12 mouse cellular contexts compared by ENCODE assay signal in the genomic region with DNA sequence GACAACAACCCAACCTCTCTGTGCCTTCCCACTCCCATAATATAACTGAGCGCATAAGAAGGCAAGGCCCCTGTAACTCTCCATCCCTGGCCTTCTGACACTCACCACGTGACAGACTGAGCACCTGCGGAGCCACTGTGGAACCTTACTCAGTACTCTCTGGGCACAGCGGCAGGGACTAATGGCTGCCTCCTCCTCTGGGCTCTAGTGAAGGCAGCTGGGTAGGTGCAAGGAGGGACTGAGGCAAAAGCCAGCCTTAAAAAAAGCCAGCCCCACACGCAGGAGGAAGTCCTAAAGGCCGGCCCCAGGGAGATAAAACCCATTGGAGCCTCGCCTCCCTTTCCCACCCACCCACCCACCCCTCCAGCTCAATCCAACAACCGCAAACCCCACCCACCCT. TPM values are rescaled to one million over a fixed set of nuclear protein-coding genes. Genes with fewer than 3 reads are reported as not detected.
DNase-seq lines count a peak whose midpoint lies in the region; ATAC-seq and TF ChIP-seq lines count a peak whose summit lies in the region.
"Had no signal": no experiment of that assay in that cellular context is flagged by ENCODE, and none has a peak within 500 bp of the region (broad histone marks: within the 10 kb centered on the region; RNA-seq: fewer than 3 reads in every experiment).

No protein-coding gene starts in this region.

- no peak overlapping the region for H3K4me3 ChIP-seq in intestine, embryonic 15.5 days (replicated peaks)
- H3K4me3 ChIP-seq in intestine, postnatal 0 days (ENCODE audit: low read depth, low read length) = no peak overlapping the region
- peak overlapping the region; percentile 61; the same call in 1 of the 2 replicates for H3K4me3 ChIP-seq in G1E (ENCODE audit: low read depth, low read length)
- H3K4me3 ChIP-seq in forebrain, embryonic 10.5 days = peak overlapping the region; percentile 19; the same call in 1 of the 2 replicates
- H3K4me3 ChIP-seq in liver, embryonic 15.5 days (replicated peaks) = peak overlapping the region; percentile 37
- H3K4me3 ChIP-seq: heart, embryonic 15.5 days; lung, embryonic 15.5 days had no signal

- H3K27ac ChIP-seq in intestine, embryonic 15.5 days = no peak overlapping the region
- H3K27ac ChIP-seq in intestine, postnatal 0 days (ENCODE audit: low read depth, low read length) = no peak overlapping the region
- H3K27ac ChIP-seq in forebrain, embryonic 10.5 days = peak overlapping the region; percentile 71
- peak overlapping the region; percentile 90 for H3K27ac ChIP-seq in liver, embryonic 15.5 days (replicated peaks)
- H3K27ac ChIP-seq: lung, embryonic 15.5 days had no signal

- peak; percentile 50 for DNase-seq in G1E (ENCODE audit: low spot score)
- DNase-seq in forebrain, embryonic 10.5 days (ENCODE audit: extremely low spot score, low spot score) = no peak
- no peak for DNase-seq in frontal cortex, postnatal 14 days (ENCODE audit: low spot score in 2 of 2)
- DNase-seq in cerebellum, postnatal 36 days = no peak
- DNase-seq: kidney, adult 11 months had no signal

- no peaks in the 10 kb centered on the region for H3K27me3 ChIP-seq in intestine, embryonic 15.5 days (replicated peaks)
- H3K27me3 ChIP-seq in intestine, postnatal 0 days (replicated peaks; ENCODE audit: control insufficient read depth, insufficient read depth, low read length) = no peaks in the 10 kb centered on the region
- H3K27me3 ChIP-seq in G1E (ENCODE audit: insufficient read depth, low read length) = peaks cover 5% of the 10 kb centered on the region
- no peaks in the 10 kb centered on the region for H3K27me3 ChIP-seq in forebrain, embryonic 10.5 days (ENCODE audit: poor library complexity, severe bottlenecking)
- H3K27me3 ChIP-seq in liver, embryonic 15.5 days = no peaks in the 10 kb centered on the region
- H3K27me3 ChIP-seq: CH12.LX; heart, embryonic 15.5 days; lung, embryonic 15.5 days had no signal

- no peaks in the 10 kb centered on the region for H3K36me3 ChIP-seq in intestine, embryonic 15.5 days
- 0 out of 2 replicates have a peak, but pooled peaks cover 3% of the 10 kb centered on the region for H3K36me3 ChIP-seq in intestine, postnatal 0 days (ENCODE audit: control insufficient read depth, insufficient read depth)
- peaks cover 2% of the 10 kb centered on the region for H3K36me3 ChIP-seq in G1E (replicated peaks)
- peaks cover 69% of the 10 kb centered on the region for H3K36me3 ChIP-seq in forebrain, embryonic 10.5 days (replicated peaks)
- no peaks in the 10 kb centered on the region for H3K36me3 ChIP-seq in liver, embryonic 15.5 days (replicated peaks)
- H3K36me3 ChIP-seq: heart, embryonic 15.5 days had no signal

- 38% methylated on average over 8 of the region's 8 CpGs for WGBS in intestine, embryonic 15.5 days
- WGBS in intestine, postnatal 0 days = 43% methylated on average over 8 of the region's 8 CpGs
- 21% methylated on average over 8 of the region's 8 CpGs for WGBS in forebrain, embryonic 10.5 days
- WGBS in liver, embryonic 15.5 days (ENCODE audit: insufficient replicate concordance) = 16% methylated on average over 8 of the region's 8 CpGs

- no peak for TF ChIP-seq CTCF in intestine, postnatal 0 days (IDR thresholded peaks at IDR 0.05; ENCODE audit: low read depth)
- no peak for TF ChIP-seq CTCF in G1E (IDR thresholded peaks at IDR 0.05; ENCODE audit: low read depth, low read length)

- peaks cover 39% of the 10 kb centered on the region for H3K4me1 ChIP-seq in intestine, embryonic 15.5 days (replicated peaks)
- peaks cover 8% of the 10 kb centered on the region; the same call in 1 of the 2 replicates for H3K4me1 ChIP-seq in intestine, postnatal 0 days (replicated peaks; ENCODE audit: control insufficient read depth, insufficient read depth, low read length)
- H3K4me1 ChIP-seq in G1E (ENCODE audit: insufficient read depth, low read depth, low read length) = peaks cover 50% of the 10 kb centered on the region
- peaks cover 69% of the 10 kb centered on the region for H3K4me1 ChIP-seq in forebrain, embryonic 10.5 days
- H3K4me1 ChIP-seq in liver, embryonic 15.5 days (replicated peaks) = peaks cover 69% of the 10 kb centered on the region

- no peaks in the 10 kb centered on the region for H3K9me3 ChIP-seq in intestine, embryonic 15.5 days
- no peaks in the 10 kb centered on the region for H3K9me3 ChIP-seq in intestine, postnatal 0 days (ENCODE audit: control insufficient read depth)
- H3K9me3 ChIP-seq in G1E (replicated peaks) = no peaks in the 10 kb centered on the region
- no peaks in the 10 kb centered on the region for H3K9me3 ChIP-seq in forebrain, embryonic 10.5 days
- no peaks in the 10 kb centered on the region for H3K9me3 ChIP-seq in liver, embryonic 15.5 days (replicated peaks)
- H3K9me3 ChIP-seq: heart, embryonic 15.5 days; lung, embryonic 15.5 days had no signal

- peak; percentile 30; the same call in 1 of the 2 replicates for ATAC-seq in intestine, embryonic 15.5 days
- no peak for ATAC-seq in intestine, postnatal 0 days
- ATAC-seq in G1E (ENCODE audit: extremely low read depth, insufficient number of reproducible peaks, low FRiP score, poor library complexity, severe bottlenecking) = peak; percentile 38; the same call in 1 of the 2 replicates
- ATAC-seq in liver, embryonic 15.5 days (ENCODE audit: insufficient read depth) = peak; percentile 32
- ATAC-seq in monocyte, adult 5-6 weeks (replicated peaks; ENCODE audit: insufficient number of reproducible peaks, low FRiP score, low TSS enrichment, poor library complexity, severe bottlenecking) = no peak

- H3K9ac ChIP-seq in intestine, embryonic 15.5 days = no peak overlapping the region
- H3K9ac ChIP-seq in intestine, postnatal 0 days (ENCODE audit: low read depth, low read length) = no peak overlapping the region
- peak overlapping the region; percentile 6; the same call in 1 of the 2 replicates for H3K9ac ChIP-seq in liver, embryonic 15.5 days
- H3K9ac ChIP-seq: heart, embryonic 15.5 days had no signal

- no peak overlapping the region for H3K4me2 ChIP-seq in intestine, embryonic 15.5 days (replicated peaks)
- H3K4me2 ChIP-seq in intestine, postnatal 0 days (replicated peaks; ENCODE audit: low read depth) = no peak overlapping the region
- H3K4me2 ChIP-seq in liver, embryonic 15.5 days = peak overlapping the region; percentile 69
- H3K4me2 ChIP-seq: heart, embryonic 15.5 days; lung, embryonic 15.5 days had no signal

RNA-seq across cellular contexts. Expression of gene Tnrc18, which starts 17.3 kb away (rescaled TPM):
- 19.5 and 21.6 TPM in 2 replicates for polyA plus RNA-seq in intestine, embryonic 15.5 days (2015; fragmentation: Nextera tagmentation; extraction: Ambion mirVana)
- 9.9 and 11.7 TPM in 2 replicates for polyA plus RNA-seq in intestine, postnatal 0 days (2015; fragmentation: Nextera tagmentation; extraction: Ambion mirVana)
- total RNA-seq in G1E (2014; fragmentation: Nextera tagmentation) (30.2 and 36.3 TPM in 2 replicates), G1E (2017) (4.6 and 5.4 TPM in 2 replicates)
- polyA plus RNA-seq in G1E (2012) = 81.6 and 90.7 TPM in 2 replicates
- 21.5 and 22.7 TPM in 2 replicates for polyA plus RNA-seq in forebrain, embryonic 10.5 days (2016; fragmentation: Nextera tagmentation; extraction: Ambion mirVana)
- 3.4 and 3.7 TPM in 2 replicates for polyA plus RNA-seq in liver, embryonic 15.5 days (2015; fragmentation: Nextera tagmentation; extraction: Ambion mirVana)
- total RNA-seq in monocyte, adult 5-6 weeks (2017) = 10.9 to 48.5 TPM (median 22.5 TPM) in 3 replicates

Comparison
In these comparisons a context has a peak if more than half of its experiments do, and no peak if none do; other contexts are left out.
1. ATAC-seq: peak in intestine, embryonic 15.5 days (single experiment), G1E (single experiment) and liver, embryonic 15.5 days (single experiment); none in intestine, postnatal 0 days (single experiment) and monocyte, adult 5-6 weeks (single experiment).
2. H3K27ac ChIP-seq: peak in forebrain, embryonic 10.5 days (single experiment) and liver, embryonic 15.5 days (single experiment); none in intestine, embryonic 15.5 days (single experiment) and intestine, postnatal 0 days (single experiment).
3. H3K4me3 ChIP-seq: peak in G1E (single experiment), forebrain, embryonic 10.5 days (single experiment) and liver, embryonic 15.5 days (single experiment); none in intestine, embryonic 15.5 days (single experiment) and intestine, postnatal 0 days (single experiment).